Mouse (Mus musculus): ENCODE results near the gene Gm45062. TPM values are rescaled to one million over a fixed set of nuclear protein-coding genes. Genes with fewer than 3 reads are reported as not detected.

Gm45062 gene
- total RNA-seq, 4 experiments from 2014 or later, result 4.6 to 6.6 (median 5.0) TPM

DNA sequence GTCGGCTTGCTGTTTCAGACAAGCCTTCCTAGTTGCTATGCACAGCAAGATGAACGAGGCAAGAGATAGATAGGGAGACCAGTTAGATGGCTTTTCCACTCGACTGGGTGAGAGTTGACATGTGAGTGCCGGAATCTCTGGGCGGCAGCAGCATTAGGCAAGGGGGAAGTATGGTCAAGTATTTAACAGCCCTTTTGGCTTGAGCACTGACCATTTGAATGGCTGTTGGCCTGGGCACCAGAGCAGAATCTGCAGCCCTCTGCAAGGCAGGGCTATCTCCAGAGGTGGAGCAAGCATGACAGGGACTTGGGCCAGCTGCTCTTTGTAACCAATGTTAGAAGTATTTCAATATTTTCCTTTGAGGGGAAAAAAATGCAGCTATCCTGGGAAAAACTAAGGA, 213.7 kb downstream of the Gm45062 start:
- no peak for DNase-seq (ENCODE audit: low spot score in 2 of 2)

DNA sequence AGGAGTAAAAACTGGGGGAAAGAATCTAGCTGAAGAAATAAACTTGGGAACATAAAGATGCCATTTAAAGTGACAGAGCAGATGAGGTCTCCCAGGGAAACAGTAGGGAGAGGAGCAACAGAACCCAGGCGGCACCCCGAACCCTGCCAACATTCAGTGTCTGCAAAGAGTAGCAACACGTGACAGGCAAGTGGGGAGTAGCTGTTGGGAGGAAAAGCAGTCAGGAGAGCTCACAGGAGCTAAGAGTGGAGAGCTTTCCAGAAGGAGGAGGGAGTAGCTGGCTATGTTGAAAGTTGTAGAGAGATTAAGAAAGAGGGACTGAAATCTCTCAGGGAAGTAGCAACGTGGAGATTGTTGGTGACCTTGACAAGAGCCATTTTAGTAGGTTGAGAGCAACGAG, 214.2 kb downstream of the Gm45062 start:
- DNase-seq (ENCODE audit: low spot score in 2 of 2), result no peak

DNA sequence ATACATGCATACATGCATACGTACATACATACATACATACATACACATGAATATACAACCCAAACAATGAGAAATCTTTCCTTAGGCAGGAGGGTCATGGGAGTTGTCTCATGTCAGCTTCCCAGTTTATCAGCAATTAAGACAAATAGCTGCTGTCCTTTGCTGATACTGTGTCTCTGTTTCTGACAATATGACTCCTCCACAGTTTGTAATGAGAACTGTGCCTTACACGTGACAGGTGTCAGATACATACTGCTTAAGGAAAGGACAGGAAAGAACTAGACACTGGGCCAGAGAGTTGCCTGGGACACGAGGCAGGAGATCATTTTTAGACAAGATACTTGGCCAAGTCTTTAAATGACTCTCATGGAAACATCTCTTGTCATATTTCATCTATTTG, 215.1 kb downstream of the Gm45062 start:
- no peak for DNase-seq (ENCODE audit: low spot score in 2 of 2)

DNA sequence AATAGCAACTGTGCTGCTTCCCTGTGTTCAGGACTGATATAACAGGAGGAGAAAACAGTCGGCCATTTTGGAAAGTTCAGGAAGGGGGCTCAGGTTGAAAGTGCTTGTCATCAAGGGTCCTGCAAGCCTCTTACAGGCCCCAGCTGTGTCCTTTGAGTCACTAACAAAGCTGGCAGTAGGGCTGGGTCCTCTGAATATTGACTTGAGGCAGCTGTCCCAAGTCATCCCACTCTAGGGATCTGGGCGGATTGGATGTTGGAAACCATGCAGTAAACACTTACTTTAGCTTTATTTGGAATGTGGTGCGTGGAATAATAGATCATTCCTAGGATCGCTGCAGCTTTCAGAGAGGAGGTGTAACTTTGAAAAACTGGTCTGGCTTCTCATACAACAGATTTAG, 215.6 kb downstream of the Gm45062 start:
- no peak for DNase-seq (ENCODE audit: low spot score in 2 of 2)

DNA sequence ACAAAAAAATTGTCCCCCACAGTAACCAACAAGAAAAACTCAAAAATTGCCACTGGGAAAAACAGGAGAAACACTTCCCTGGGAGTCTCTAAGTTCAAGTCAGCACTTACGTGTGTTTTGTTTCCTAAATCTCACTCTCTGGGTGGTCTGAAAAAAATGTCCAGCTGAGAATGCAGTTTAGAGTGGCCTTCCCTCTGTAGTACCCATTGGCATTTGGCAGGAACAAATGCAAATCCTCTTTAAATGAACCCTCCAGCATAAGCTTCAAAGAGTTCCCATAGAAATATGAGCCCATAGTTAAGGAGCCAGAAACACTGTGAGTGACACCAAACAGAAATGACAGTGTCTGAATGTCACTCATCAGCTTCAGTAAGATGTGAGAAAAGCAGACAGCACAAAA, 219.9 kb downstream of the Gm45062 start:
- no peak for DNase-seq (ENCODE audit: low spot score in 2 of 2)

DNA sequence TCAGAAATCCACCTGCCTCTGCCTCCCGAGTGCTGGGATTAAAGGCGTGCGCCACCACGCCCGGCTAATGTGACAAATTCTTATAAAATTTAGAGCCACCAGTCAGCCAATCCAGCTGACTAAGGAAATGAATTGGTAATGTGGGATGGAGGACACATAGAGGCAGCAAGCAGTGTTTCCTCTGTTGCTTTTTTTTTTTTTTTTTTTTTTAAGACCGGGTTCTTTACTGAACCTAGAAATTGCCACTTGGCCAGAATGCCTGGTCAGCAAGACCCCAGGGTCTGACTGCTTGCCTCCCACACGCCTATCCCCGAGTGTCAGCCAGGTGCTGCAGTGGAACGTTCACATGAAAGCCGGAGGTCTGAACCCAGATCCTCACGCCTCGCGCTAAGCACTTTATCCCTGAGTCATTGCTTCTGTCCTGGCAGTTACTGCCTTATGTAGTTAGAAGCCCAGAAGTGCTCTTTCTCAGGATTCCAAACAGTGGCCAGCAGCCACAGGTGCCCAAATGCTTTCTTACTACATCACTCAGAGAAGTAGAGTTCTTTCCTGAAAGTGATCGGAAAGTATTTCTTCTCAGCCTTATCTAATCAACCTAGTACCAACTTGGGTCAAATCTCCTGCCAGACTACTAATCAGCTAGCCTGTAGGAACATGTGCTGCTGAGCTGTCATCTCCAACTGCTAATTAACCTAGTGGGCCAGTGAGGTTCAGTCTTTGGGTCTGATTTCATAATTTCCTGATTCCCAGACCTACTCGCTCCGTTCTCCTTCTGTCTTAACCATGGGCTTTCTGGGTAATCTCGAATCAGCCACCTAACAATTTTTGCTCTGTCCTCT, 225.4 kb downstream of the Gm45062 start:
- DNase-seq (ENCODE audit: low spot score in 2 of 2), result no peak

DNA sequence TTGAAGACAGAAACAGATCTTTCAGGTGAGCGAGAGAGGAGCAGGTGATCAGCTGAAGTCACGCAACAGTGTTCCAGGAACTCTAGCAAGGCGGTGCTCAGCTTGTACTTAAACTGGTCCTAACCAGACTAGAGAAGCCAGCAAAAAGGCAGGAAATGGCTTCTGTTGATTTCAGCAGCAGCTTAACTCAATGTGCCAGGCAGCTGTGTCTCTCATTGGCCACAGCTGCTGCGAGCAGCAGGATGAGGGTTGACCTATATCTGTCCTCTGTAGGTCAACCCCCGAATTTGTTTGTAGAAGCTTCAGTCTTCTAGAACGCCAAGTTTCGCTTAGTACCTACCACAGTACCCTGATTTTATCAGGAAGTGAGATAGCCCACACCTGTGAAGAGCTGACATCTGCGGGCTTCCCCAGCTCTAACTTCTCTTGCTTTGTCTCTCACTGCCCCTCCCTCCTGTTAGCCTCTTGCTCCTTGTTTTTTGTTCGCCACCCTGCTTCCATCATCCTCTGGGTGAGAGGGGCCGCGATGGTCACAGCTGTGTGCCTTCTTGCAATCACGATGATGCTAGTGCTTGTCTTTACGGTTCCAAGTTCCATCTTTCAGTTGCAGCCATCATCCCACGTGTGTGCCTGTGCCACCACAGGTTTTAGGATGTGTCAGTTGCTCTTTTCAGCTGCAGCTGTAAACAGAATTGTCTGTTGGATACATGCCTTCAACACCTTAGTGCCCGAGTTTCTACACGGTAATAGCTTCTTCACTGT, 226.3 kb downstream of the Gm45062 start:
- DNase-seq (ENCODE audit: low spot score in 2 of 2), result no peak

DNA sequence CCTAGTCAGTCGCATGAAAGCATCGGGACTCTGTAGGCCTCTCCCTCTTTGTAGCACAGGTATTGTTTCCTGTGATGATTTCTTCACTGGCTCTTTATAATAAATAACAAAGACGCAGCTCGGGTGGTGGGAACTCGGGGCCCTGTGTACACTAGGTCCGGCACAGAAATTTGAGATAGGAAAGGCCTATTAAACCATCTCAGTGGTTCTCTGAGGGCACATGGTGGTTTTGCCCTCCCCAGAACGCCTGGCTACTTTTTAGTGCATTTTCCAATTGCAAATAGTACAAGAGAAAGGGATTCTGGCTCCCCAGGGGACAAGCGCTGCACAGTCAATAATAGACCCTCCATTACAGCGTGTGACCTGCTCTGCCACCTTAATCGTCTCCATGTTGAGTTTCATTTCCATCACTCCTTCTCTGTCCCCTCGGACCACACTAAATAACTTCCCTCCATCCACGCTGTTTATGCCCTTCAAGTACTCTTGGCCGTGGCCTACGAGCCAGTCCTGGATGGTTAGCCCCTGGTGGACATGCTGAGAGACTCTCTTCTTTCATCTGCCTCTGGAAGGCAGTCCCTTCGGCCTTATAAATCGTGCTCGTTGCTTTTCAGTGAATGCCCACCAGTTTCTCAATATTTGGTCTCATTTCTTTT, 227.3 kb downstream of the Gm45062 start:
- no peak for DNase-seq (ENCODE audit: low spot score in 2 of 2)

DNA sequence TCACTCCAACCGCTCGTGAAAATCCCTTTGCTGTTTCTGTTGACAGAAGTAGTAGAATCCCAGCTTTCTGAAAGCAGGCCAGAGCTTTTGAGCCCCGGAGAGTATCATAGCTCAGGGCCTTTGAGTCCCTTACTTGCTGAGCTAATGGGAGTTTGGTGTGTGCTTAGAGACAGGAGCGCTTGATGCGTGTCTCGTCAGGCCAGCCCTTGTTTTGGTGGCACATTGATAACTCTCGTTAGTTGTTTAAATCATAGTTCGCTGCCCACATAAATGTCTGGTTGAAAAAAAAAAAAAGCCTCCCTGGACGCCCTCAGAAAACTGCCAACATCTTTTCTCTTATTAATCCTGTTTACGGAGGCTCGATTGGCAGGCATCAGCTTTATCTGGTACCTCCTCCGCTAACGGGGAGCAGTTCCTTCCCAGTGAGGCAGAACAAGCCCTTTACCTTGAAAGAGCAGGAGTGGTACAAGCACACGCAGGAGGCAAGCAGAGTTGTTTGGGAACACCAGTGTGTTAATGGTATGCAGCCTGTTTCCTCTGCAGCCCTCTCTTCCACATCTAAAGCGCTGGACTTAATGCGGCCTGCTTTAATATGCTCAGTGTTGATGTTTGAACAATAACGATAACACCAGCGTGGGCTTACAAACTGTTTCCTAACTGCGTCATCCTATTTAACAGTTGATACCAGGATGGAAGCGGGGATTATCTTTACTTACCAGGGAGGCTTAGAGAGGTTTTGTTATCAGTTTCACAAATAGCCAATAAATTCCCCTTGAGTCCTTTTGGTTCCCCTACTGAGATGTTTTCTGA, 228.0 kb downstream of the Gm45062 start:
- peak in 1 of 2 experiments; percentile 12 for DNase-seq (ENCODE audit: low spot score in 2 of 2)

DNA sequence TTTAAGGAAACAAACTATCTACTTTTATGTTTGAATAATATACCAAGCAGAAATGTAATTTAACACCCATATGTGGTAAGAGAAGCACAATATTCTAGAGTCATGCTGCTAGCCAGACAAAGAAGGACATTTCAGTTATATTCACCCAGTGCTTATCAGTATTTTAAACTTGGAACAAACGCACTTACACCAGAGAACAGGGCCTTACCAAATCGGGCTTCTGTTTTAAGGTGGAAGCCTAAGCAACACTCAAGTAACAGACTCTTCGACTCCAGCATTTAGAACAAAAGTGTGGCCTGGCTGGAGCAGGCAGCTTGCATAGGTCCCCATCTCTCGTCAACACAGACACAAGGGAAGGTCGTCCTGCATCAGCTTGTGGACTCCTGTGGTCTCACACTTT, 229.0 kb downstream of the Gm45062 start:
- no peak for DNase-seq (ENCODE audit: low spot score in 2 of 2)

DNA sequence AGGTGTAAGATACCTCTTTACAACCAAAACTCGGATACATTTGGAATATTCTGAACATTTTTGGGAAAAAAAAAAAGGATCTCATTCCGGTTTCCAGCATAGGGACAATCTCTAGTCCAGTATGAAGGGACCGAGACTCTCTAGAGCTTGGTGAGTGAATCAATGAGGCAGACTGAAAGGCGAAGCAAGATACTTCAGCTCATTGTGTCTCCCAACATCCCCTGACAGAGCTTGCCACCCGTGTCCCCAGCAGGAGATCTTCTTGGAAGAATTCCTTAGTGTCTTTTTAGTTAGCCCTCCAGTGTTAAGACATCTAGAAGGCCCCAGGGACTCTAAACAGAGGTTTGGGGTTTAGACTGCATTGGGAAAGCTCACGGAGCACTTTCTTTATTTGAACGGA, 230.0 kb downstream of the Gm45062 start:
- no peak for DNase-seq (ENCODE audit: low spot score in 2 of 2)

DNA sequence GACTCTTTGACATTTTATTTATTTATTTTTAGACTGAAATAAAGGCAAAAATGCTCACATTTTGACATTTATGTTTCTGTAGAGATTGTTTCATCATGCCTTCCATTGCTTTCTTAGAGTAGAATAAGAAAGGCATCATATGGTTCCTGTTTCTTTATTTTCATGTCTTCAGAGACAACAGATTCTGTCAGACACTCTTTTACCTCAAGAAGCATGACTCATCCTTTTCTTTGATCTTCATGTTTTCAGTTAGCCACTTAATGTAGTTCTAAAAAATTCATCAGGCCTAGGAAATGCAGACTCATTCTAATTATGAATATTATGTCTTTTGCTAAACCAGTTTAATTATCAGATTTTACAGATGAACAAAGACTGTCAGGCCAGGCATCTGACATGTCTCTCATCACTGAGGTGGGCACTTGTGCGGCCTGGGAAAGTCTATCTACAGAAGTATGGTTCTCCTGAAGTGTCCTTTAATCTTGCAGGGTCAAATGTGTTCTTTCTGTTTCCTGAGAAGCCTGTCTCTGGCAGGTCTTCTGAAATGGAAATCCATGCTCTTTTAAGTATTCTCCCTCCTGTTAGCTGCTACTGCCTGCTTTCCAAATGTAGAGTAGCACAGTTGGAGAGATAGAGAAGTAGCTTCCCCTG, 230.8 kb downstream of the Gm45062 start:
- no peak for DNase-seq (ENCODE audit: low spot score in 2 of 2)

DNA sequence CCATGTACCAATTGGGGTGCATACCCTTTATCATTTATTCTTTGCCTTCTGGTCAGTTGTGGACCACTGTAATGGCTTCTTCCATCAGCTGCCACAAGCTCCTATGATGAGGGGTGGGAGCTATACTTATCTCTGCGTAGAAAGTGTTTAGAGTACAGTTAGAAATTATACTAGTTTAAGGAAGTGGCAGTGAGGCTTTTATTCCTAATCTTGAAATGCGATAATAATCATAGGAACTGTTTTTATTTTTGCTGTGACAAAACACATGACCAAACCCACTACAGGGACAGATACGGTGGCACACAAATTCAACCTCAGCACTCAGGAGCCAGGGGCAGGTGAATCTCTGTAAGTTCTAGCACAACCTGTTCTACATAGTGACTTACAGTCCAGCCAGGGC, 233.0 kb downstream of the Gm45062 start:
- DNase-seq (ENCODE audit: low spot score in 2 of 2), result no peak

DNA sequence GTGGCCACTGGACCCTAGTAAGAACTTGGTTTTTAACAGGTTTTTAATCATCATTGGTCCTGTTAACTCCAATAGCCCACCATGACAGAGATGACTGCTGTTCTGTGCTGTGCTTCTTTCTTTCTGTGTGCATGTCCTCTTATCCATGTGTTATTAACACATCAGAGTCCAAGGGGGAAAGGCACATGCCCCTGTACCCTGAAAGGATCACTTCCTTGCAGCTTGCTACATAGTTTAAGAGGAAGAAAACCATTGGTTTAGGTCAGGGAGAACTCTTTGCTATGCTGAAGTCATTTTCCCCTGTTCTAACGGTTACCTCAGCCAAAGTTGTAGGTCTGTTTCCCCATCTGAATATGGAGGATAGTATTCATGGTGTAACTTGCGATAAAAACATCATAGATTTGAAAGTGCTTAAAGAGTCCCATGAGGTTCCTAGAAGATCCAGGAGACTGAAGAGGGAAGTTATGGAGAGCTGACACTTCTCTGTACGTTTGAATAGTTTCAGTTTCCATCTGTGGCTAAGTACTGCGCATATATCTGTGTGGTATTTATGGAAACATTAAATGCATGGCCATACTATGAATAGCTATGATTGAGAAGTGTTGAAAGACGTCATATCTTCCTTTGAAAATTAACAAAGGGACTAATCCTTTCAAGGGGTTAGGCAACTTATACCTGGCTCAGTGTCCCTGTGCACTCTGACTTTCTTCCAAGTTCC, 236.0 kb downstream of the Gm45062 start:
- no peak for DNase-seq (ENCODE audit: low spot score in 2 of 2)

DNA sequence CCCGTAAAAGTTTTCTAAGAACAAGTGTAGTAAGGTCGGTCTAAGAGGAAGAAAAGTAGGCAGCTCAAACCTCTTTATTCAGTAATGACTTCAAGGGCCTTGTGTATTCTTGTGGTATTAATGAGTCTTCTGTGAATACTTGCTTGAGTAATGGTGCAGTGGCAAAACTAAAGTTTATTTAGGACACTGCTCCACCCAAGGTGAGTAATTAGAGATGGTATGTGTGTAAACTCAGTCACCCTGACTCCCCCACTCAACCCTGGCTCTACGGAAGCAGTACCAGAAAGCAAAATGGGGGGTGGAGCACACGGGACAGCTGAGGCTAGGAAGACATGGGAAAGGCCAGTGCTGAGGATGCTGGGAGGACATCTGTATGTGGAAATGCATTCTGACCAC, 236.6 kb downstream of the Gm45062 start:
- DNase-seq (ENCODE audit: low spot score in 2 of 2), result no peak

DNA sequence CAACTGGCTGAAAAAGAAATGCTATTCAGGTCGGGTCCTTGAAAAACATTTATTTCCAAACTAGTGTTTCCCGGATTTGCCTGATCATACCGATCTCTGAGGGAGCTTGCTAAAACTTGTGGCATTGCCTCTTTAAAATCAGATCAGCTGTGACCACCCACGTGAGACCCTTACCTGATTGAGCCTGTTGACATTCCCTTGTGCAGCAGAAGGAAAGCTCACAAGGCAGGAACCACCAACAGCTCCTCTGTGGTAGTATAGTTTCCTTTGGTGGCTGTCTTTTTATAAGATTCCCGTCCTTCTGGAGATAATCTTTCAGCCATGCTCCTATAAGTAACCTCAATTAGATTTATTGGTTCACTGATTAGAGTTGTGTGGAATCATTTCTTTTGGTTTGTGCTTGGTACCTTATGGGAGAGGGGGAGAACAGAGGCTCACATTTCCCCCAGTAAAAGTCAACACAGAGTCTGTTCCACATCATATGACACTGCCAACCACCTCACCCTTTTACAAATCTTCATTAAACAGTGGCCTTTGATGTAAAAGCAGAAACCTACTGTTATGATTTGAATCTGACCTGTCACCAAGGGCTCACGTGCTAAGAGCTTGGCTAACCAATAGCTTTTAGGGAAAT, 238.1 kb downstream of the Gm45062 start:
- no peak for DNase-seq (ENCODE audit: low spot score in 2 of 2)

DNA sequence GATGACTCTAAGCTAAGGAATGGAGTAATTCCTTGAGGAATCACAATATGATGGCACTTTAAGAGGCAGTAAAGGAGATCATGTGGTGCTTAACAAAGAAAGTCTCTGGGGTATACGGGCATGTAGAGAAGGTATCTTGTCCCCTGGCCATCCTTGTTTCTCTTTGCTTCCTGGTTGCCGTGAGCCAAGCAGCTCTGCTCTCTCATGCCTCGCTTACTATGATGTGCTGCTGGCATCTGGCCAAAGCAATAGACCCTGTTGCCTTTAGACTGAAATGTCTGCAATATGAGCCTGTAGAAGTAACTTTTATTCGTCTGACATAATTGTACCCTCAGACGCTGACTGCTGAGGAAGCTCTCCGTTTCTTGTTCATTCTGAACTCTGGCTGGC, 238.6 kb downstream of the Gm45062 start:
- DNase-seq (ENCODE audit: low spot score in 2 of 2), result no peak

DNA sequence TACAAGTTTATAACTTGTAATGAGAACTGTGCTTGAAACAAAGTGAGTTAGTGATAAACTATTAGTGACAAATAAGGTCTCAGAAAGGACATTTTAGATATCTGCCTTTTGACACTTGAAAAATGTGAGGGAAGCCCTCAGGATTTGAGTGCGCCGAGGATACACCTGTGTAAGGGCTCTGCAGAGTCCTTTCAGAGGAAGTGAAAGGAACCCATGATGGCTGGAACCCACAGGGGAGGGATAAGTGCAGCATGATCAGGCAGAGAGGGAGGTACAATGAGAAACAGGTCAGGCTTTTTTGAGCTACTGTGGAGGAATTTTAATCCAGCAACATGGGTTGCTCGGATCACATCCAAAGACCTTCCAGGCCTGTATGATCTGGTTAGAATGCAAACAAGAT, 239.7 kb downstream of the Gm45062 start:
- no peak for DNase-seq (ENCODE audit: low spot score in 2 of 2)

DNA sequence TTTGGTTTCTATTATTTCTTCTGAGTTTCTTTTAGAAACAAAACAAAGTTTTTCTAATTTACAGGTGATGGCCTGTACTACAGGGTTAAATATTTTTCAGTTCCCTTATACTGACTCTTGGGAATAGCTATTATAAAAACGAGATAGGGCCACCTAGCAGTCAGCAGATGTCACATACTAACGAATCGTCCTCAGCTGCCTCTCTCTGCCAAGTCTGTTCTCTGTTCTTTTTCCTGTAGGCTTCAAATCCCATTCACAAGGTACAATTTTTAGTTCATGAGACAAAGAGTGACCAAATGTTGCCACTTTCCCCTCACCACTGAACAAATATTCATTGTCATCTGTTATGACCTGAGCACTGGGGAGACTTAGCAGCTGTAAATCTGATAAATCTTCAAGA, 244.7 kb downstream of the Gm45062 start:
- DNase-seq (ENCODE audit: low spot score in 2 of 2), result no peak

Data from layer of hippocampus, adult 8-10 months (tissue).